In genomic region chr9:81863888-81864234, GRCm38 (mm10) we compare ENCODE assay signal across 8 mouse cellular contexts. TPM values are rescaled to one million over a fixed set of nuclear protein-coding genes. Genes with fewer than 3 reads are reported as not detected.
DNase-seq lines count a peak whose midpoint lies in the region; ATAC-seq lines count a peak whose summit lies in the region.

No protein-coding gene starts in this region.

- intact Hi-C loops in gastrocnemius, postnatal 36 days (cut with DNase I) = no loop called here

- H3K4me1 ChIP-seq in limb, embryonic 12.5 days (replicated peaks) = no peaks in the 10 kb centered on the region

- no peaks in the 10 kb centered on the region for H3K9me3 ChIP-seq in limb, embryonic 12.5 days

- DNase-seq in cerebellum, adult 9-11 months = no peak
- peak; percentile 0 for DNase-seq in spleen, adult 12 weeks (ENCODE audit: low spot score)
- DNase-seq in spleen, adult 18-20 months = no peak
- DNase-seq in gastrocnemius, postnatal 36 days = no peak
- DNase-seq in left cerebral cortex, adult 8-10 months (ENCODE audit: low spot score in 2 of 2) = no peak

- H3K4me3 ChIP-seq in limb, embryonic 12.5 days (replicated peaks) = peak overlapping the region; percentile 59

- no peaks in the 10 kb centered on the region for H3K36me3 ChIP-seq in limb, embryonic 12.5 days

- H3K27me3 ChIP-seq in limb, embryonic 12.5 days = peaks cover 17% of the 10 kb centered on the region

- H3K9ac ChIP-seq in limb, embryonic 12.5 days (replicated peaks) = peak overlapping the region; percentile 53; the same call in 1 of the 2 replicates

- 20% methylated on average over 13 of the region's 13 CpGs for WGBS in limb, embryonic 12.5 days

- H3K27ac ChIP-seq in limb, embryonic 12.5 days = no peak overlapping the region

- ATAC-seq in cerebellum, adult (ENCODE audit: insufficient number of reproducible peaks, low FRiP score, low TSS enrichment) = peak; percentile 26; the same call in 1 of the 2 replicates
- peak; percentile 55 for ATAC-seq in limb, embryonic 12.5 days (ENCODE audit: insufficient number of reproducible peaks, insufficient read depth, low FRiP score, low TSS enrichment, low read depth)
- peak; percentile 47; the same call in 1 of the 2 replicates for ATAC-seq in neutrophil, adult 5-6 weeks (ENCODE audit: extremely low read depth, insufficient number of reproducible peaks, low FRiP score, poor library complexity, severe bottlenecking)

- peak overlapping the region; percentile 79 for H3K4me2 ChIP-seq in limb, embryonic 12.5 days

RNA-seq across cellular contexts. Expression of gene Mei4, which starts 0.4 kb away (rescaled TPM):
- polyA plus RNA-seq in limb, embryonic 12.5 days (2016; fragmentation: Nextera tagmentation; extraction: Ambion mirVana) = 1.4 and 1.6 TPM in 2 replicates
- total RNA-seq in neutrophil, adult 5-6 weeks (2017) = 0.49 and 1.0 TPM in 2 replicates
- total RNA-seq in gastrocnemius, postnatal 36 days (2021) = not detected
- total RNA-seq in left cerebral cortex, adult 8-10 months (2022) = 1 to 10 TPM in 3 of 4 experiments, under 1 TPM in 1; 0.87 to 1.9 (median 1.5) TPM
